Mouse (Mus musculus) heart, postnatal 0 days (tissue): ENCODE results near the gene Unc5cl. TPM values are rescaled to one million over a fixed set of nuclear protein-coding genes. Genes with fewer than 3 reads are reported as not detected.
A peak's percentile ranks its signal among the peaks of the same experiment; 100 is the strongest.

ENCODE experiments used
- ATAC-seq: fragments of 200-750 bp; cut with Nextera tagmentation; 2 replicates; pipeline ENCODE4 v1.8.0; 2017; ENCODE audit warnings: low read depth, moderate number of reproducible peaks, moderate library complexity; ENCODE audit not compliant: insufficient read depth
- DNase-seq: peaks from one replicate; pipeline ENCODE4 v3.0.0-alpha.2; 2016; ENCODE audit warnings: low spot score
- H3K27ac ChIP-seq: fragments of 300-500 bp; sonication (generic); 2 replicates; pipeline ENCODE4 v1.5.1; 2014; ENCODE audit warnings: low read depth, mild to moderate bottlenecking
- H3K27me3 ChIP-seq: fragments of 300-500 bp; sonication (generic); 2 replicates; pipeline ENCODE4 v1.6.1; 2014; ENCODE audit warnings: low read length, mixed read lengths; ENCODE audit not compliant: control insufficient read depth, insufficient read depth
- H3K36me3 ChIP-seq: fragments of 300-500 bp; sonication (generic); replicated peaks from 2 replicates; pipeline ENCODE4 v1.6.1; 2014; ENCODE audit warnings: low read length, mixed read lengths; ENCODE audit not compliant: control insufficient read depth, insufficient read depth
- H3K4me1 ChIP-seq: fragments of 300-500 bp; sonication (generic); 2 replicates; pipeline ENCODE4 v1.6.1; 2014; ENCODE audit warnings: antibody characterized with exemption; ENCODE audit not compliant: control insufficient read depth, insufficient read depth
- H3K4me2 ChIP-seq: fragments of 300-500 bp; sonication (generic); 2 replicates; pipeline ENCODE4 v1.6.1; 2014; ENCODE audit warnings: low read depth, mild to moderate bottlenecking, low read length, moderate library complexity
- H3K4me3 ChIP-seq: fragments of 300-500 bp; sonication (generic); 2 replicates; pipeline ENCODE4 v1.5.1; 2014; ENCODE audit warnings: low read depth, low read length
- H3K9ac ChIP-seq: fragments of 300-500 bp; sonication (generic); replicated peaks from 2 replicates; pipeline ENCODE4 v1.6.1; 2014; ENCODE audit warnings: low read depth, low read length, mixed read lengths
- H3K9me3 ChIP-seq: fragments of 300-500 bp; sonication (generic); replicated peaks from 2 replicates; pipeline ENCODE4 v1.6.1; 2016; ENCODE audit warnings: low read length; ENCODE audit not compliant: control insufficient read depth
- CTCF ChIP-seq: IDR thresholded peaks from 2 replicates; pipeline ENCODE4 v1.5.1; 2016; ENCODE audit warnings: antibody characterized with exemption, control low read depth, low read depth
- EP300 ChIP-seq: IDR thresholded peaks from 2 replicates; pipeline ENCODE4 v1.6.1; 2016; ENCODE audit warnings: antibody characterized with exemption, low read depth
- WGBS: fragments of 180-500 bp; shearing (Covaris S2); extraction: QIAGEN DNeasy Blood & Tissue Kit; methylation state at CpG from one replicate; pipeline ENCODE4 v1.1.7; 2014; 5-methylcytosine and 5-hydroxymethylcytosine counted together
- polyA plus RNA-seq: library from polyadenylated mRNA; unstranded; fragments of >200 nt; fragmentation: Nextera tagmentation; extraction: Ambion mirVana; gene quantifications from 2 replicates; pipeline ENCODE4 v1.2.1, GENCODE M21; 2015
- total RNA-seq: library from RNA; depleted of rRNA; stranded (reverse); fragments of >200 nt; gene quantifications from 2 replicates; pipeline ENCODE4 v1.2.3, GENCODE M21; 2014; ENCODE audit warnings: low replicate concordance

Unc5cl gene
- total and polyA plus RNA-seq, 2 experiments from 2014 or later: not detected

- 42% methylated on average over 12 of the region's 14 CpGs for WGBS
- ATAC-seq: no peak
- H3K4me3 ChIP-seq: no peak overlapping the region
- no peak for DNase-seq
- no peaks in the 10 kb centered on the region for H3K4me1 ChIP-seq
- no peak overlapping the region for H3K4me2 ChIP-seq
- H3K9ac ChIP-seq: no peak overlapping the region
- H3K27me3 ChIP-seq: no peaks in the 10 kb centered on the region
- H3K9me3 ChIP-seq: no peaks in the 10 kb centered on the region
- H3K36me3 ChIP-seq: no peaks in the 10 kb centered on the region
- no peak overlapping the region for H3K27ac ChIP-seq
- TF ChIP-seq CTCF (no peak), EP300 (no peak)
Measured at GRCm38 (mm10) chr17:48533844-48534705, 79.4 kb downstream of the Unc5cl start.

DNA sequence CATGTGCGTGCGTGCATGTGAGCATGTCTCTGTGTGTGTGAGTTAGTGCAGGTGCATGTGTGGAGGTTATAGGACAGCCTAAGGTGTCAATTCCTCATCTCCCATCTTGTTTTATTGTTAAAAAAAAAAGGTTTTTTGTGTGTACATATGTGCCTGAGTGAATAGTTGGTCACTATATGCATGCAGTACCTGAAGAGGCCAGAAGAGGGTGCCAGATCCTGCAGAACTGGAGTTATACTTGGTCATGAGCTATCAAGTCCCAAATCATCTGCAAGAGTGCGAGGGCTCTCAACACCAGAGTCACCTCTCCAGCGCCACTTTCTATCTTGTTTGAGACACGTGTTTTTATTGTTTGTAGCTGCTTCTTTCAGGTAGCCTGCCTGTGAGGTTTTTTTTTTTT is 83.6 kb downstream of the Unc5cl start:
- DNase-seq (no peak), ATAC-seq (no peak)
- H3K27me3 ChIP-seq: no peaks in the 10 kb centered on the region
- WGBS: 67% methylated on average over 5 of the region's 5 CpGs
- no peaks in the 10 kb centered on the region for H3K36me3 ChIP-seq
- TF ChIP-seq EP300: no peak
- TF ChIP-seq CTCF: peak; percentile 58
- H3K9ac ChIP-seq: no peak overlapping the region
- H3K4me1 ChIP-seq: no peaks in the 10 kb centered on the region
- no peak overlapping the region for H3K4me3 ChIP-seq
- H3K4me2 ChIP-seq: no peak overlapping the region
- no peak overlapping the region for H3K27ac ChIP-seq
- no peaks in the 10 kb centered on the region for H3K9me3 ChIP-seq

- DNase-seq (no peak), ATAC-seq (no peak)
- no peaks in the 10 kb centered on the region for H3K9me3 ChIP-seq
- 87% methylated on average over 17 of the region's 17 CpGs for WGBS
- no peaks in the 10 kb centered on the region for H3K4me1 ChIP-seq
- H3K36me3 ChIP-seq: no peaks in the 10 kb centered on the region
- H3K9ac ChIP-seq: no peak overlapping the region
- H3K27ac ChIP-seq: no peak overlapping the region
- no peak for TF ChIP-seq EP300
- no peaks in the 10 kb centered on the region for H3K27me3 ChIP-seq
- no peak overlapping the region for H3K4me2 ChIP-seq
- no peak overlapping the region for H3K4me3 ChIP-seq
Measured at GRCm38 (mm10) chr17:48539326-48539725, 84.6 kb downstream of the Unc5cl start.

DNA sequence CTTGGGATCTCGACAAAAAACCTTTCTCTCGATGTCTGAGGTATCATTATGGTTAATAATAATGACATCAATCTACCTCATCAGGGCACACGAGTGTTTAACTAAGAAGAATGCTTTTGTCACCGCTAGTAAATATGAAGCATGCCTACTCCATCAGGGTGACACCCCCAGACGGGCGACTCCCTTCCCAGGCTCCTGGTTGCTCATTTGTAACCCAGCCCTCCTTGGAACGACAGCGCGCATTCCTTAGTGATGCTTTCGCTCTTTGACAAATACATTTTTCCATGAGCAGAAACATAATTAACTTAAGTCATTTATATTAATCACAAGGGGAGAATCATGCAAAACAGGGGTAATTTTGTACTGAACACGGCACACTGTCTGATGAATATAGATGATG is 88.0 kb downstream of the Unc5cl start:
- H3K4me3 ChIP-seq: no peak overlapping the region
- H3K4me2 ChIP-seq: no peak overlapping the region
- H3K4me1 ChIP-seq: no peaks in the 10 kb centered on the region
- DNase-seq (no peak), ATAC-seq (no peak)
- H3K9me3 ChIP-seq: no peaks in the 10 kb centered on the region
- H3K27me3 ChIP-seq: no peaks in the 10 kb centered on the region
- H3K9ac ChIP-seq: no peak overlapping the region
- no peaks in the 10 kb centered on the region for H3K36me3 ChIP-seq
- no peak overlapping the region for H3K27ac ChIP-seq
- WGBS: 72% methylated on average over 11 of the region's 11 CpGs
- TF ChIP-seq CTCF (no peak), EP300 (no peak)

DNA sequence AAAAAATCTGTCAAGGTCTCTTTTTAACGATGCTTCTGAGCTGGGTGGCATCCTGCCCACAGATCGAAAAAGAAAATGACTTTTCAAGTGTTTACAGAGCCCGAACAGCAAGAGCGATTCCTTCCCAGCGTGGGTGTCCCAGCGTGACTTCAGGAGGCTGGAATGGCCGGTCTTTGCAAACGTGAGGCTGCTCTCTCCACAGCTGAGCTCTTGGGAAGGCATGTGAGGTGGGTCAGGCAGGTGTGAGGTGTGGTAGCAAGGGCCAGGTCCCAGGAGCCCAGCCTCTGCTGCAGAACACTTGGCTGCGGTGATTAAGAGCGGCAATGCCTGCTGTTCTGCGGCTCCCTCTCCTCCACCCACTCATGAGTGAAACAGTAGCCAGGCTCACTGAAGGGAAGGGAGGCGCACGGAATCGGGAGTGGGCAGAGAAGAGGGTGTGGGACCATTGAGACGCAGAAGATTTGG is 88.6 kb downstream of the Unc5cl start:
- TF ChIP-seq EP300 (no peak), CTCF (no peak)
- DNase-seq (no peak), ATAC-seq (no peak)
- H3K9me3 ChIP-seq: no peaks in the 10 kb centered on the region
- H3K27me3 ChIP-seq: no peaks in the 10 kb centered on the region
- no peak overlapping the region for H3K27ac ChIP-seq
- H3K4me2 ChIP-seq: no peak overlapping the region
- no peaks in the 10 kb centered on the region for H3K4me1 ChIP-seq
- H3K4me3 ChIP-seq: no peak overlapping the region
- H3K9ac ChIP-seq: no peak overlapping the region
- H3K36me3 ChIP-seq: no peaks in the 10 kb centered on the region
- WGBS: 62% methylated on average over 15 of the region's 15 CpGs

DNA sequence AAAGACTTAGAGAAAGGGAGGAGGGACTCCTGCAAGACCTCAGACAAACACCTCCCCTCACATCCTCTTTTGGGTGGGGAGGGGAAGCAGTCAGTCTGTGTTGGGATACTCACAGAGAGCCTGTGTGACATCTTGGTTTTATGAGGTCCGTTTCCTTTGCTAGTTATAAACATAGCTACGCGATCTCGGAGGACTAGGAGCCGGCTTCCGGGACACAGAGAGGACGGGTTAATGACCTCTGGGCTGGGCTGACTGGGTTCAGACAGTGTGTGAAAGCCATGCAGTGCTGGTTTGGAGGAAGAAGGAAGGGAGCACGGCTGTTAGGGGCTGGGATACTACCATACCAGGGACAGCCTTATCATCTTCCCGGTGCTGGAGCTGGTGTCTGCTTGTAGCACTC is 90.0 kb downstream of the Unc5cl start:
- no peak for ATAC-seq
- Histone ChIP-seq H3K4me2 (no peak overlapping the region), H3K27ac (no peak overlapping the region), H3K27me3 (no peaks in the 10 kb centered on the region), H3K4me3 (no peak overlapping the region), H3K9ac (no peak overlapping the region), H3K4me1 (no peaks in the 10 kb centered on the region), H3K36me3 (no peaks in the 10 kb centered on the region), H3K9me3 (peaks cover 8% of the 10 kb centered on the region; the same call in 1 of the 2 replicates)
- DNase-seq: no peak
- 48% methylated on average over 9 of the region's 9 CpGs for WGBS
- TF ChIP-seq CTCF (no peak), EP300 (no peak)
